28 mouse cellular contexts compared by ENCODE assay signal in genomic region chr4:49039854-49040253, GRCm38 (mm10). TPM values are rescaled to one million over a fixed set of nuclear protein-coding genes. Genes with fewer than 3 reads are reported as not detected.
"Had no signal": no experiment of that assay in that cellular context is flagged by ENCODE, and none has a peak within 500 bp of the region (broad histone marks: within the 10 kb centered on the region; RNA-seq: fewer than 3 reads in every experiment).

No protein-coding gene starts in this region.

- H3K4me2 ChIP-seq: heart, embryonic 11.5 days; heart, embryonic 13.5 days; heart, embryonic 15.5 days; hindbrain, embryonic 14.5 days; kidney, embryonic 15.5 days; limb, embryonic 13.5 days; limb, embryonic 15.5 days; liver, embryonic 12.5 days had no signal

- H3K27me3 ChIP-seq: heart, embryonic 13.5 days; heart, embryonic 15.5 days; kidney, embryonic 15.5 days; limb, embryonic 13.5 days; limb, embryonic 15.5 days; liver, embryonic 12.5 days had no signal

- H3K36me3 ChIP-seq: heart, embryonic 13.5 days; heart, embryonic 15.5 days; kidney, embryonic 15.5 days; limb, embryonic 13.5 days; limb, embryonic 15.5 days; liver, embryonic 12.5 days had no signal

- H3K27ac ChIP-seq: heart, adult 2 months; heart, embryonic 13.5 days; heart, embryonic 15.5 days; hindbrain, embryonic 14.5 days; kidney, embryonic 15.5 days; kidney, postnatal 0 days; limb, embryonic 13.5 days; limb, embryonic 15.5 days; liver, embryonic 12.5 days; liver, embryonic 14.5 days had no signal

- ATAC-seq: intestine, embryonic 16.5 days; liver, embryonic 12.5 days had no signal

- H3K4me3 ChIP-seq: heart, adult 2 months; heart, embryonic 13.5 days; heart, embryonic 15.5 days; kidney, embryonic 15.5 days; limb, embryonic 13.5 days; limb, embryonic 15.5 days; liver, embryonic 12.5 days had no signal

- H3K9me3 ChIP-seq: heart, embryonic 13.5 days; heart, embryonic 15.5 days; kidney, embryonic 15.5 days; limb, embryonic 13.5 days; limb, embryonic 15.5 days; liver, embryonic 12.5 days had no signal

- H3K9ac ChIP-seq: heart, embryonic 13.5 days; heart, embryonic 15.5 days; hindbrain, embryonic 14.5 days; kidney, embryonic 15.5 days; limb, embryonic 13.5 days; limb, embryonic 15.5 days; liver, embryonic 12.5 days; liver, embryonic 14.5 days had no signal

- DNase-seq: gastrocnemius, postnatal 14 days; gastrocnemius, postnatal 36 days; heart, adult 11 months; heart, adult 2 months; heart, postnatal 14 days; heart, postnatal 36 days; kidney, adult 11 months; kidney, adult 2 months; kidney, adult 9 months; kidney, postnatal 14 days; kidney, postnatal 36 days; layer of hippocampus, adult 9-11 months; layer of hippocampus, postnatal 36 days had no signal

- H3K4me1 ChIP-seq: kidney, embryonic 15.5 days; limb, embryonic 13.5 days; limb, embryonic 15.5 days; liver, embryonic 12.5 days had no signal

RNA-seq across cellular contexts. Expression of gene Plppr1, which starts 19.2 kb away (rescaled TPM):
- total RNA-seq: gastrocnemius, adult 18-20 months; gastrocnemius, adult 8-10 months; gastrocnemius, postnatal 36 days; heart, postnatal 36 days; hematopoietic stem cell, adult 5-6 weeks had no signal
- polyA plus RNA-seq: heart, adult 2 months; liver, adult 2 months had no signal
